Mouse (Mus musculus): ENCODE measurements around the gene Lpcat4. TPM values are rescaled to one million over a fixed set of nuclear protein-coding genes. Genes with fewer than 3 reads are reported as not detected.
"Not testable (repeated sequence)": the region's sequence is repeated elsewhere in the genome, so short reads cannot be mapped to it uniquely, and the experiment has no call there.

The Lpcat4 gene
- polyA plus RNA-seq, 1 experiment, result 9.8 TPM

- no peak for DNase-seq (ENCODE audit: low read depth)
Measured at GRCm38 (mm10) chr2:112261748-112262653, 22.7 kb downstream of the Lpcat4 start, which contains the start of gene Nop10. TSS of gene Nop10 (plus strand) at chr2:112261926.

GRCm38 (mm10) chr2:112262779-112263295 lies 23.6 kb downstream of the Lpcat4 start:
- no peak for DNase-seq (ENCODE audit: low read depth)

GRCm38 (mm10) chr2:112264364-112264763 lies 25.1 kb downstream of the Lpcat4 start:
- no peak for DNase-seq (ENCODE audit: low read depth)

GRCm38 (mm10) chr2:112265448-112266241 lies 26.4 kb downstream of the Lpcat4 start, which contains the start of gene Slc12a6:
TSS of gene Slc12a6 (plus strand) at chr2:112265825.
- DNase-seq (ENCODE audit: low read depth), result no peak

GRCm38 (mm10) chr2:112266242-112266592 lies 26.9 kb downstream of the Lpcat4 start, which contains the start of gene Gm21985:
TSS of gene Gm21985 (plus strand) at chr2:112266314.
- no peak for DNase-seq (ENCODE audit: low read depth)

- no peak for DNase-seq (ENCODE audit: low read depth)
Measured at GRCm38 (mm10) chr2:112266780-112267179, 27.5 kb downstream of the Lpcat4 start.

GRCm38 (mm10) chr2:112267547-112268269 lies 28.4 kb downstream of the Lpcat4 start:
- DNase-seq (ENCODE audit: low read depth), result no peak

GRCm38 (mm10) chr2:112270011-112270410 lies 30.7 kb downstream of the Lpcat4 start:
- no peak for DNase-seq (ENCODE audit: low read depth)

GRCm38 (mm10) chr2:112272909-112273308 lies 33.6 kb downstream of the Lpcat4 start:
- no peak for DNase-seq (ENCODE audit: low read depth)

GRCm38 (mm10) chr2:112273474-112273873 lies 34.2 kb downstream of the Lpcat4 start:
- DNase-seq (ENCODE audit: low read depth), result no peak

GRCm38 (mm10) chr2:112276870-112277269 lies 37.6 kb downstream of the Lpcat4 start:
- no peak for DNase-seq (ENCODE audit: low read depth)

GRCm38 (mm10) chr2:112282846-112283245 lies 43.6 kb downstream of the Lpcat4 start:
- DNase-seq (ENCODE audit: low read depth), result no peak

GRCm38 (mm10) chr2:112284363-112285030 lies 45.2 kb downstream of the Lpcat4 start:
- DNase-seq (ENCODE audit: low read depth), result no peak

GRCm38 (mm10) chr2:112285031-112285390 lies 45.7 kb downstream of the Lpcat4 start:
- DNase-seq (ENCODE audit: low read depth), result no peak

- not testable (repeated sequence) for DNase-seq (ENCODE audit: low read depth)
Measured at GRCm38 (mm10) chr2:112286062-112286461, 46.8 kb downstream of the Lpcat4 start.

- DNase-seq (ENCODE audit: low read depth), result no peak
Measured at GRCm38 (mm10) chr2:112287059-112287458, 47.8 kb downstream of the Lpcat4 start.

GRCm38 (mm10) chr2:112289507-112289906 lies 50.2 kb downstream of the Lpcat4 start:
- DNase-seq (ENCODE audit: low read depth), result no peak

- no peak for DNase-seq (ENCODE audit: low read depth)
Measured at GRCm38 (mm10) chr2:112292823-112293222, 53.6 kb downstream of the Lpcat4 start.

- DNase-seq (ENCODE audit: low read depth), result no peak
Measured at GRCm38 (mm10) chr2:112296211-112296610, 56.9 kb downstream of the Lpcat4 start.

Measured in gonadal fat pad, adult 2 months (tissue).